Mouse (Mus musculus) MEL (cell line): ENCODE results near the gene 1700029I15Rik. TPM values are rescaled to one million over a fixed set of nuclear protein-coding genes. Genes with fewer than 3 reads are reported as not detected.

Experiments used
- DNase-seq: peaks from one replicate; pipeline ENCODE4 v3.0.0; 2011; ENCODE audit warnings: low read depth, low spot score
- H3K27ac ChIP-seq: 2 replicates; pipeline ENCODE4 v1.5.1; 2012; ENCODE audit warnings: low read depth, mild to moderate bottlenecking, control low read depth, low read length, moderate library complexity; ENCODE audit not compliant: control insufficient read depth
- H3K27me3 ChIP-seq, 2 experiments: fragments of 150-350 bp in 1 of 2; sonication (generic) in 1 of 2; 2 replicates each; pipeline ENCODE4 v1.6.1; 2012; ENCODE audit warnings: low read length in 2 of 2, mild to moderate bottlenecking in 2 of 2, improper control_type of control experiment in 1 of 2, moderate library complexity in 1 of 2; ENCODE audit not compliant: insufficient read depth in 2 of 2, control insufficient read depth in 1 of 2
- H3K36me3 ChIP-seq, 2 experiments: 2 replicates each; pipeline ENCODE4 v1.6.1; 2012 to 2014; ENCODE audit warnings: low read length in 2 of 2, improper control_type of control experiment in 1 of 2, inconsistent platforms in 1 of 2, mild to moderate bottlenecking in 1 of 2; ENCODE audit not compliant: insufficient read depth in 2 of 2, control insufficient read depth in 1 of 2
- H3K4me1 ChIP-seq, 2 experiments: fragments of 150-350 bp in 1 of 2; sonication (generic) in 1 of 2; 2 replicates each; pipeline ENCODE4 v1.6.1; 2012; ENCODE audit warnings: low read length in 2 of 2, improper control_type of control experiment in 1 of 2, mild to moderate bottlenecking in 1 of 2; ENCODE audit not compliant: insufficient read depth in 2 of 2, control insufficient read depth in 1 of 2
- H3K4me3 ChIP-seq, 2 experiments: fragments of 150-350 bp in 1 of 2; sonication (generic) in 1 of 2; 2 replicates each; pipeline ENCODE4 v1.5.1; 2012; ENCODE audit warnings: low read depth in 2 of 2, low read length in 2 of 2, mild to moderate bottlenecking in 2 of 2, moderate library complexity in 2 of 2, control low read depth in 1 of 2, improper control_type of control experiment in 1 of 2; ENCODE audit not compliant: control insufficient read depth in 1 of 2, insufficient read depth in 1 of 2
- H3K79me2 ChIP-seq: 2 replicates; pipeline ENCODE4 v1.6.1; 2012; ENCODE audit warnings: mild to moderate bottlenecking, low read length, moderate library complexity; ENCODE audit not compliant: control insufficient read depth, poor library complexity, insufficient read depth
- H3K9ac ChIP-seq: 2 replicates; pipeline ENCODE4 v1.6.1; 2012; ENCODE audit warnings: low read depth, mild to moderate bottlenecking, control low read depth, low read length, moderate library complexity; ENCODE audit not compliant: control insufficient read depth, poor library complexity, severe bottlenecking
- H3K9me3 ChIP-seq: fragments of 150-350 bp; sonication (generic); replicated peaks from 2 replicates; pipeline ENCODE4 v1.6.1; 2012; ENCODE audit warnings: mild to moderate bottlenecking, low read length, improper control_type of control experiment, moderate library complexity; ENCODE audit not compliant: insufficient read depth
- CHD1 ChIP-seq: IDR thresholded peaks from 2 replicates; pipeline ENCODE4 v1.6.1; 2012; ENCODE audit warnings: low read depth, mild to moderate bottlenecking, inconsistent platforms, low read length, improper control_type of control experiment
- ELF1 ChIP-seq: IDR thresholded peaks from 2 replicates; pipeline ENCODE4 v1.6.1; 2014; ENCODE audit warnings: low read depth, mild to moderate bottlenecking, inconsistent platforms, low read length, improper control_type of control experiment, moderate library complexity
- EP300 ChIP-seq, 2 experiments: IDR thresholded peaks; 2 replicates each; pipeline ENCODE4 v1.6.1; 2011; ENCODE audit warnings: improper control_type of control experiment in 2 of 2, low read length in 2 of 2, low read depth in 1 of 2, mild to moderate bottlenecking in 1 of 2
- JUND ChIP-seq: IDR thresholded peaks from 2 replicates; pipeline ENCODE4 v1.6.1; 2011; ENCODE audit warnings: low read depth, mild to moderate bottlenecking, improper control_type of control experiment, low read length
- KAT2A ChIP-seq: conservative IDR thresholded peaks from 2 replicates; pipeline ENCODE4 v1.6.1; 2012; ENCODE audit warnings: low read depth, low read length, improper control_type of control experiment, inconsistent platforms
- MAX ChIP-seq: IDR thresholded peaks from 2 replicates; pipeline ENCODE4 v1.6.1; 2011; ENCODE audit warnings: low read length, improper control_type of control experiment
- MEF2A ChIP-seq: IDR thresholded peaks from 2 replicates; pipeline ENCODE4 v1.6.1; 2014; ENCODE audit warnings: low read depth, mild to moderate bottlenecking, inconsistent platforms, low read length, improper control_type of control experiment; ENCODE audit not compliant: poor library complexity, insufficient replicate concordance, severe bottlenecking; ENCODE audit errors: extremely low read depth
- MYC ChIP-seq: IDR thresholded peaks from 2 replicates; pipeline ENCODE4 v1.6.1; 2011; ENCODE audit warnings: low read depth, mild to moderate bottlenecking, low read length, improper control_type of control experiment, moderate library complexity
- NELFE ChIP-seq: IDR thresholded peaks from 2 replicates; pipeline ENCODE4 v1.6.1; 2011; ENCODE audit warnings: low read depth, low read length, improper control_type of control experiment
- POLR2AphosphoS2 ChIP-seq: IDR thresholded peaks from 2 replicates; pipeline ENCODE4 v1.6.1; 2011; ENCODE audit warnings: low read length, improper control_type of control experiment
- POLR2AphosphoS5 ChIP-seq: IDR thresholded peaks from 2 replicates; pipeline ENCODE4 v1.6.1; 2012; ENCODE audit warnings: low read depth, borderline replicate concordance, mild to moderate bottlenecking, inconsistent platforms, low read length, moderate library complexity, mixed read lengths
- RCOR1 ChIP-seq: IDR thresholded peaks from 2 replicates; pipeline ENCODE4 v1.6.1; 2012; ENCODE audit warnings: low read depth, mild to moderate bottlenecking, inconsistent platforms, low read length, improper control_type of control experiment
- SIN3A ChIP-seq: IDR thresholded peaks from 2 replicates; pipeline ENCODE4 v1.6.1; 2012; ENCODE audit warnings: low read length, improper control_type of control experiment, inconsistent platforms
- SMC3 ChIP-seq: IDR thresholded peaks from 2 replicates; pipeline ENCODE4 v1.6.1; 2011; ENCODE audit warnings: low read depth, low read length, improper control_type of control experiment
- TCF12 ChIP-seq: IDR thresholded peaks from 2 replicates; pipeline ENCODE4 v1.6.1; 2014; ENCODE audit warnings: low read depth, mild to moderate bottlenecking, inconsistent platforms, low read length, improper control_type of control experiment, moderate library complexity
- ZC3H11A ChIP-seq: IDR thresholded peaks from 2 replicates; pipeline ENCODE4 v1.6.1; 2012; ENCODE audit warnings: low read depth, mild to moderate bottlenecking, inconsistent platforms, low read length, improper control_type of control experiment
- ZKSCAN1 ChIP-seq: IDR thresholded peaks from 2 replicates; pipeline ENCODE4 v1.6.1; 2012; ENCODE audit warnings: low read depth, mild to moderate bottlenecking, inconsistent platforms, low read length, improper control_type of control experiment, moderate library complexity
- ZMIZ1 ChIP-seq: IDR thresholded peaks from 2 replicates; pipeline ENCODE4 v1.6.1; 2012; ENCODE audit warnings: low read depth, mild to moderate bottlenecking, inconsistent platforms, low read length, improper control_type of control experiment, moderate library complexity
- polyA plus RNA-seq, 2 experiments: library from polyadenylated mRNA; stranded (reverse) in 1 of 2; unstranded in 1 of 2; fragments of >175 nt in 1 of 2; fragments of >200 nt in 1 of 2; gene quantifications; 2 replicates each; pipeline versions ENCODE4 v1.2.1 to v1.2.4; 2012; ENCODE audit warnings: low replicate concordance in 2 of 2, low read depth in 1 of 2; ENCODE audit not compliant: insufficient read length in 2 of 2, insufficient read depth in 1 of 2, missing spikeins in 1 of 2
- total RNA-seq: library from RNA; depleted of rRNA; stranded (reverse); fragments of 300-350 nt; gene quantifications from 2 replicates; pipeline ENCODE4 v1.2.3, GENCODE M21; 2012

The 1700029I15Rik gene
- total and polyA plus RNA-seq, 3 experiments: 0.65 to 3.2 TPM; not detected in 1

- Histone ChIP-seq H3K36me3 (no peaks in the 10 kb centered on the region), H3K27ac (no peak overlapping the region), H3K4me3 (no peak overlapping the region), H3K9ac (no peak overlapping the region), H3K4me1 (peaks cover 0 to 7% of the 10 kb centered on the region in 2 experiments; a peak in 2 of 4 replicates), H3K9me3 (no peaks in the 10 kb centered on the region), H3K27me3 (no peaks in the 10 kb centered on the region), H3K79me2 (peaks cover 5% of the 10 kb centered on the region)
- no peak for DNase-seq
- TF ChIP-seq ZKSCAN1: no peak
- TF ChIP-seq CHD1: no peak
- no peak for TF ChIP-seq ELF1
Observed at GRCm38 (mm10) chr2:92370821-92371805, 11.2 kb upstream of the 1700029I15Rik start.

- no peaks in the 10 kb centered on the region for H3K36me3 ChIP-seq
- no peaks in the 10 kb centered on the region for H3K9me3 ChIP-seq
- DNase-seq: no peak
- H3K9ac ChIP-seq: no peak overlapping the region
- TF ChIP-seq ZMIZ1 (no peak), TCF12 (no peak), ZKSCAN1 (no peak), MYC (no peak), NELFE (no peak), KAT2A (no peak), POLR2AphosphoS2 (no peak), EP300 (IDR thresholded peaks at IDR 0.05; ENCODE audit: low read depth in 1 of 2, low read length in 2 of 2) (no peak), ZC3H11A (no peak), MEF2A (no peak), POLR2AphosphoS5 (no peak), SMC3 (no peak), ELF1 (no peak), MAX (no peak), JUND (no peak), RCOR1 (no peak), SIN3A (no peak)
- H3K79me2 ChIP-seq: peaks cover 5% of the 10 kb centered on the region
- H3K4me3 ChIP-seq: no peak overlapping the region
- peaks cover 0 to 12% of the 10 kb centered on the region in 2 experiments; a peak in 2 of 4 replicates for H3K4me1 ChIP-seq
- no peaks in the 10 kb centered on the region for H3K27me3 ChIP-seq
- H3K27ac ChIP-seq: no peak overlapping the region
Observed at GRCm38 (mm10) chr2:92371971-92372690, 10.2 kb upstream of the 1700029I15Rik start.
